Mouse (Mus musculus) spleen, adult 2 months (tissue): ENCODE data around the gene Rhbdd3. TPM values are rescaled to one million over a fixed set of nuclear protein-coding genes. Genes with fewer than 3 reads are reported as not detected.

ENCODE experiments used
- DNase-seq, 2 experiments: peaks; one replicate each; pipeline versions ENCODE4 v3.0.0 to v3.0.0-alpha.2; 2012 to 2021; ENCODE audit warnings: low spot score in 2 of 2, low read depth in 1 of 2
- H3K27ac ChIP-seq: fragments of 200-500 bp; 2 replicates; pipeline ENCODE4 v1.5.1; 2012; ENCODE audit warnings: low read length, inconsistent platforms; ENCODE audit not compliant: insufficient read depth
- H3K27me3 ChIP-seq: fragments of 200-500 bp; 2 replicates; pipeline ENCODE4 v1.6.1; 2012; ENCODE audit warnings: mild to moderate bottlenecking, moderate library complexity, low read length, inconsistent platforms; ENCODE audit not compliant: control insufficient read depth, insufficient read depth
- H3K36me3 ChIP-seq: fragments of 200-500 bp; 2 replicates; pipeline ENCODE4 v1.6.1; 2012; ENCODE audit warnings: mild to moderate bottlenecking, low read length, inconsistent platforms; ENCODE audit not compliant: control insufficient read depth, insufficient read depth
- H3K4me1 ChIP-seq: fragments of 200-500 bp; 2 replicates; pipeline ENCODE4 v1.6.1; 2011; ENCODE audit warnings: inconsistent platforms; ENCODE audit not compliant: control insufficient read depth, insufficient read depth, insufficient read length
- H3K4me3 ChIP-seq: fragments of 200-500 bp; 2 replicates; pipeline ENCODE4 v1.5.1; 2011; ENCODE audit warnings: mild to moderate bottlenecking, inconsistent platforms; ENCODE audit not compliant: insufficient read depth, insufficient read length; ENCODE audit errors: extremely low read depth
- CTCF ChIP-seq: fragments of 200-500 bp; IDR thresholded peaks from 2 replicates; pipeline ENCODE4 v1.5.1; 2011; ENCODE audit warnings: mild to moderate bottlenecking, inconsistent platforms; ENCODE audit not compliant: insufficient read depth, insufficient read length, insufficient replicate concordance; ENCODE audit errors: extremely low read depth
- POLR2A ChIP-seq: fragments of 200-500 bp; IDR thresholded peaks from 2 replicates; pipeline ENCODE4 v1.6.1; 2011; ENCODE audit warnings: low read depth, low read length, inconsistent platforms
- WGBS: fragments of 180-500 bp; shearing (Covaris S2); methylation state at CpG from one replicate; pipeline ENCODE4 v1.1.7; 2018; 5-methylcytosine and 5-hydroxymethylcytosine counted together
- polyA plus RNA-seq: library from polyadenylated mRNA; depleted of rRNA; stranded (reverse); fragments of >200 nt; gene quantifications from 2 replicates; pipeline ENCODE4 v1.2.3, GENCODE M21; 2012

The Rhbdd3 gene
- polyA plus RNA-seq, 1 experiment: 14.6 TPM

DNA sequence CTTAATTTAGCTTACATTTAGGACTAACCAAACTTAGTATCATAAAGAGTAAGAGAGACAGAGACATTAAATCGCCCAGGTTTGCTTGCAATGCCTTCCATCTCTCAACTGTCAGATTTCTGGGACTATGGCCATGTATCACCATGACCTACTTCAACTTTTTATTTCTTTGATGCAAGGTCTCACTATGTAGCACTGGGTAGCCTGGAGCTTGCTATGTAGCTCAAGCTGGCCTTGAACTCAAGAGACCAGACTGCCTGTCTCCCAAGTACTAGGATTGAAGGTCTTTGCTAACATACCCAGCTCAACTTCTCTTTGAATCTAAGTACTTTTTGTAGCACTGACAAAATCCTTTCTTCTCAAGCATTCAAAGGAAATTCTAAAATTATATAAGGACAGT lies 9.6 kb upstream of the Rhbdd3 start:
- no peak overlapping the region for H3K27ac ChIP-seq
- TF ChIP-seq POLR2A: no peak
- TF ChIP-seq CTCF: no peak
- DNase-seq: no peak
- H3K4me3 ChIP-seq: no peak overlapping the region
- WGBS: 92% methylated on average over 1 of the region's 1 CpGs
- H3K4me1 ChIP-seq: no peaks in the 10 kb centered on the region; the same call in none of the 2 replicates
- H3K27me3 ChIP-seq: no peaks in the 10 kb centered on the region
- peaks cover 46% of the 10 kb centered on the region for H3K36me3 ChIP-seq

DNA sequence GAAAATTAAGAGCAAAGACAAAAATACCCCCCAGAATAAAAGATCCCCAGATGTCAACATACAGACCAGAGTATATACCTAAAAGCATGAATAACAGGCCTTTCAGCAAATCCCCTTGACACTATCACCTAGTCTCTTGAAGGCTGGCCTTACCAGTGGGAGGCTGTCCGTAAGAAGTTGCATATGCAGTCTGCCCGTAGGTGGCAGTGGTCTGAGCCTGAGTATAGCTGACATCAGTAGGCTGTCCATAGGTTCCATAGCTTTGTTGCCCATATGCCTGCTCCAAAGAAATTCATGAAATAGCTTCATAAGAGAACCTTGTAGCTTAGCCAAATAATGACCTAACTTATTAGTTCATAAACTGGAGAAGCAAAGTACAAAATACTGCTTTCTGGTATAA lies 7.0 kb upstream of the Rhbdd3 start:
- DNase-seq: no peak

DNA sequence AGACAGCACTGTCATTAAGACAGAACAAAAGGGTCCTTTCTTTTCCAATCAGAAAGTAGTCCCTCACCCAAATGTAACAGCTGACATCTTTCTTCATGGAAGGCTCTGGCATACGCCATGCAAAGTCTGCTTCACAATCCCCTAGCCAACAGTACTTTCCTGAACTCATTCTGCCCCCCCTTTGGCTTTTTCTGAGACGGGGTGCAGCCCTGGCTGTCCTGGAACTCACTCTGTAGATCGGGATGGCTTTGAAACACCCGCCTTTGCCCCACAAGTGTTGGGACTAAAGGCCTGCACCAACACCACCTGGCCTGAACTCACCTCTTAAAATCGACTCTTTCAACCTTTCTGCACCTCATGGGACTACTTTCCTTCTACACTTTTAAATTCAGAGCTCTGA lies 2.8 kb upstream of the Rhbdd3 start:
- peaks cover 2% of the 10 kb centered on the region for H3K4me1 ChIP-seq
- H3K27ac ChIP-seq: no peak overlapping the region
- WGBS: 62% methylated on average over 5 of the region's 5 CpGs
- no peak for DNase-seq
- peaks cover 11% of the 10 kb centered on the region for H3K36me3 ChIP-seq
- no peak overlapping the region for H3K4me3 ChIP-seq
- TF ChIP-seq POLR2A (no peak), CTCF (no peak)
- H3K27me3 ChIP-seq: no peaks in the 10 kb centered on the region

More for the DNA sequence above, 7.0 kb upstream of the Rhbdd3 start:
- no peak; the same call in 1 of the 2 replicates for TF ChIP-seq CTCF
- no peak for TF ChIP-seq POLR2A
- H3K4me3 ChIP-seq: no peak overlapping the region
- H3K36me3 ChIP-seq: peaks cover 29% of the 10 kb centered on the region
- H3K27ac ChIP-seq: no peak overlapping the region
- peaks cover 2% of the 10 kb centered on the region for H3K4me1 ChIP-seq
- WGBS: 55% methylated on average over 2 of the region's 2 CpGs
- no peaks in the 10 kb centered on the region for H3K27me3 ChIP-seq

- Histone ChIP-seq H3K4me1 (peaks cover 2% of the 10 kb centered on the region), H3K27me3 (no peaks in the 10 kb centered on the region), H3K27ac (no peak overlapping the region), H3K4me3 (no peak overlapping the region), H3K36me3 (peaks cover 8% of the 10 kb centered on the region)
- WGBS: 49% methylated on average over 8 of the region's 8 CpGs
- TF ChIP-seq POLR2A (no peak), CTCF (no peak)
- DNase-seq: no peak
Observed at GRCm38 (mm10) chr11:5096480-5097020, 2.2 kb upstream of the Rhbdd3 start.

- TF ChIP-seq CTCF: no peak
- no peak for TF ChIP-seq POLR2A
- Histone ChIP-seq H3K4me3 (peak overlapping the region; percentile 91), H3K4me1 (peaks cover 2% of the 10 kb centered on the region), H3K36me3 (no peaks in the 10 kb centered on the region), H3K27me3 (no peaks in the 10 kb centered on the region), H3K27ac (peak overlapping the region; percentile 100)
- no peak for DNase-seq
- under 1% methylated on average over 44 of the region's 44 CpGs for WGBS
Observed at GRCm38 (mm10) chr11:5098035-5098735, 541 bp upstream of the Rhbdd3 start.

GRCm38 (mm10) chr11:5099576-5100183 lies 954 bp downstream of the Rhbdd3 start:
- Histone ChIP-seq H3K4me3 (peak overlapping the region; percentile 91), H3K4me1 (peaks cover 2% of the 10 kb centered on the region), H3K36me3 (no peaks in the 10 kb centered on the region), H3K27me3 (no peaks in the 10 kb centered on the region), H3K27ac (peak overlapping the region; percentile 100)
- WGBS: 1% methylated on average over 31 of the region's 31 CpGs
- peak; percentile 23; the same call in 1 of the 2 replicates for TF ChIP-seq POLR2A
- no peak for TF ChIP-seq CTCF
- DNase-seq: peak; percentile 39 to 74
